23 mouse cellular contexts compared by ENCODE assay signal in genomic region chr9:57557215-57557614, GRCm38 (mm10). TPM values are rescaled to one million over a fixed set of nuclear protein-coding genes. Genes with fewer than 3 reads are reported as not detected.
A peak's percentile ranks its signal among the peaks of the same experiment; 100 is the strongest.
DNase-seq lines count a peak whose midpoint lies in the region; ATAC-seq and TF ChIP-seq lines count a peak whose summit lies in the region.
"Had no signal": no experiment of that assay in that cellular context is flagged by ENCODE, and none has a peak within 500 bp of the region (broad histone marks: within the 10 kb centered on the region; RNA-seq: fewer than 3 reads in every experiment).

No protein-coding gene starts in this region.

- 0 out of 2 replicates have a peak overlapping the region, but pooled peaks have one; percentile 14 for H3K9ac ChIP-seq in CH12.LX (ENCODE audit: insufficient read depth, low read depth)
- H3K9ac ChIP-seq in liver, embryonic 12.5 days: no peak overlapping the region

- H3K4me3 ChIP-seq in layer of hippocampus, adult 2 months: no peak overlapping the region
- no peak overlapping the region for H3K4me3 ChIP-seq in CH12.LX (replicated peaks in 1 of 3; ENCODE audit: low read depth in 2 of 3, low read length in 2 of 3, poor library complexity in 1 of 3)
- H3K4me3 ChIP-seq in bone marrow macrophage, adult 2 months (ENCODE audit: insufficient read depth, low read length): no peak overlapping the region
- H3K4me3 ChIP-seq in macrophage (ENCODE audit: inconsistent target): no peak overlapping the region
- no peak overlapping the region for H3K4me3 ChIP-seq in liver, embryonic 12.5 days

- no peak for ATAC-seq in liver, embryonic 12.5 days
- ATAC-seq: activated CD4-positive, CD25-positive, alpha-beta regulatory T cell, adult 4 months; CD4-positive, CD25-positive, alpha-beta regulatory T cell, adult 4 months; Patski had no signal

- H3K79me2 ChIP-seq in CH12.LX (replicated peaks; ENCODE audit: control insufficient read depth, extremely low read depth, insufficient read depth, poor library complexity, severe bottlenecking): peaks cover 11% of the 10 kb centered on the region
- H3K79me2 ChIP-seq in macrophage (ENCODE audit: inconsistent target): peaks cover 7% of the 10 kb centered on the region

- no peak for TF ChIP-seq POLR2A in CH12.LX (IDR thresholded peaks at IDR 0.05; ENCODE audit: low read depth, low read length)
- no peak for TF ChIP-seq POLR2A in bone marrow macrophage, adult 2 months (IDR thresholded peaks at IDR 0.05; ENCODE audit: borderline replicate concordance, low read depth, low read length)

- in situ Hi-C loops in CH12.LX (cut with MboI; ENCODE audit: low pct_ligation_motif_present, low pct_unique_long_range_greater_than_20kb, low sequenced_read_pairs): no loop called here

- H3K27ac ChIP-seq in layer of hippocampus, adult 2 months: peak overlapping the region; percentile 23; the same call in 1 of the 2 replicates
- H3K27ac ChIP-seq in CH12.LX (ENCODE audit: insufficient read depth, low read depth) (no peak overlapping the region), macrophage (peak overlapping the region; percentile 77)
- H3K27ac ChIP-seq in bone marrow macrophage, adult 2 months (ENCODE audit: insufficient read depth, low read depth, low read length): peak overlapping the region; percentile 83
- H3K27ac ChIP-seq in liver, embryonic 12.5 days: no peak overlapping the region

- H3K9me3 ChIP-seq in CH12.LX (replicated peaks; ENCODE audit: low read length): no peaks in the 10 kb centered on the region
- no peaks in the 10 kb centered on the region for H3K9me3 ChIP-seq in liver, embryonic 12.5 days (replicated peaks)
- H3K9me3 ChIP-seq: G1E had no signal

- TF ChIP-seq RAD21 in CH12.LX (IDR thresholded peaks at IDR 0.05; ENCODE audit: low read depth, low read length): no peak

- H3K36me3 ChIP-seq in CH12.LX (replicated peaks in 1 of 2; ENCODE audit: control insufficient read depth in 1 of 2, insufficient read depth in 1 of 2, low read length in 1 of 2) (no peaks in the 10 kb centered on the region), macrophage (ENCODE audit: inconsistent target) (no peaks in the 10 kb centered on the region)
- no peaks in the 10 kb centered on the region for H3K36me3 ChIP-seq in liver, embryonic 12.5 days

- peak; percentile 66 for TF ChIP-seq EP300 in CH12.LX (IDR thresholded peaks at IDR 0.05; ENCODE audit: low read length)

- 37% methylated on average over 3 of the region's 3 CpGs for WGBS in macrophage (ENCODE audit: missing documents)
- WGBS in liver, embryonic 12.5 days (ENCODE audit: insufficient replicate concordance): 70% methylated on average over 3 of the region's 3 CpGs

- H3K27me3 ChIP-seq in CH12.LX (replicated peaks): no peaks in the 10 kb centered on the region
- peaks cover 4% of the 10 kb centered on the region; the same call in 1 of the 2 replicates for H3K27me3 ChIP-seq in liver, embryonic 12.5 days (replicated peaks)

- H3K4me1 ChIP-seq in CH12.LX (ENCODE audit: control insufficient read depth in 1 of 2, insufficient read depth in 2 of 2): peaks cover 8 to 48% of the 10 kb centered on the region in 2 experiments
- peaks cover 40% of the 10 kb centered on the region for H3K4me1 ChIP-seq in bone marrow macrophage, adult 2 months (ENCODE audit: control insufficient read depth, insufficient read depth, low read length)
- H3K4me1 ChIP-seq in liver, embryonic 12.5 days: peaks cover 24% of the 10 kb centered on the region

- dilution Hi-C loops in CH12.LX (cut with MboI; ENCODE audit: extremely low pct_ligation_motif_present, extremely low pct_unique_long_range_greater_than_20kb, low sequenced_read_pairs): no loop called here

- no peak for TF ChIP-seq CTCF in layer of hippocampus, adult 2 months (conservative IDR thresholded peaks at IDR 0.05)
- TF ChIP-seq CTCF in CH12.LX (conservative IDR thresholded peaks at IDR 0.05 in 1 of 2, IDR thresholded peaks at IDR 0.05 in 1 of 2; ENCODE audit: low read depth in 2 of 2, low read length in 2 of 2): no peak
- TF ChIP-seq CTCF in bone marrow macrophage, adult 2 months (IDR thresholded peaks at IDR 0.05; ENCODE audit: low read depth, low read length): no peak

- DNase-seq in layer of hippocampus, adult 2 months (ENCODE audit: low spot score in 2 of 2): no peak
- DNase-seq in layer of hippocampus, adult 9-10 months (ENCODE audit: low spot score): no peak
- no peak for DNase-seq in CH12.LX (ENCODE audit: extremely low read depth)
- DNase-seq in lung, postnatal 36 days: no peak
- no peak for DNase-seq in thymus, postnatal 36 days
- DNase-seq: adrenal gland, adult 2 months; adrenal gland, adult 8-10 months; adrenal gland, postnatal 10 days; adrenal gland, postnatal 14 days; adrenal gland, postnatal 25 days; adrenal gland, postnatal 36 days; B cell, adult 2 months; cerebellum, adult 11 months; cerebellum, adult 11-12 months; cerebellum, adult 18-20 months; cerebellum, adult 2 months had no signal

- H3K4me2 ChIP-seq in CH12.LX (ENCODE audit: insufficient read depth, low read depth, poor library complexity, severe bottlenecking): peak overlapping the region; percentile 57; the same call in 1 of the 2 replicates
- H3K4me2 ChIP-seq in liver, embryonic 12.5 days: no peak overlapping the region

RNA-seq across cellular contexts. Expression of gene Scamp2, which starts 3.5 kb away (rescaled TPM):
- total RNA-seq in layer of hippocampus, adult 2 months (2021): 10 to 100 TPM; 22.5 to 26.3 TPM
- total RNA-seq in CH12.LX (2012; rRNA removed) (52.2 and 60.9 TPM in 2 replicates), CH12.LX (2014; rRNA removed) (38.6 and 46.4 TPM in 2 replicates)
- polyA plus RNA-seq in CH12.LX (2012; ENCODE audit: insufficient read length, low read depth) (77.2 and 91.6 TPM in 2 replicates), macrophage (2018) (90.8 to 189 TPM (median 140 TPM) in 3 replicates)
- 144 and 147 TPM in 2 replicates for polyA plus RNA-seq in bone marrow macrophage, adult 2 months (2012; ENCODE audit: insufficient read depth, insufficient read length, missing spikeins)
- 100 to 1,000 TPM in 12 of 26 experiments, 10 to 100 TPM in 14; 36.1 to 197 (median 92.2) TPM for total RNA-seq in macrophage (2018; cell fraction: chromatin; rRNA removed)
- 100 to 1,000 TPM; 134 to 249 (median 184) TPM for total RNA-seq in macrophage (2018; cell fraction: cytosol; rRNA removed)
- total RNA-seq in macrophage (2018; cell fraction: nucleus; rRNA removed): 100 to 1,000 TPM in 23 of 26 experiments, 10 to 100 TPM in 3; 90.1 to 273 (median 166) TPM
- polyA plus RNA-seq in liver, embryonic 12.5 days (2016; fragmentation: Nextera tagmentation; extraction: Ambion mirVana): 32.5 and 33.2 TPM in 2 replicates

RNA-seq across cellular contexts. Expression of gene Mpi, which starts 4.7 kb away (rescaled TPM):
- 10 to 100 TPM; 72.5 to 77.6 TPM for total RNA-seq in layer of hippocampus, adult 2 months (2021)
- total RNA-seq in CH12.LX (2012; rRNA removed): 28.6 and 33.2 TPM in 2 replicates
- 28.2 and 29.0 TPM in 2 replicates for total RNA-seq in CH12.LX (2014; rRNA removed)
- polyA plus RNA-seq in CH12.LX (2012; ENCODE audit: insufficient read length, low read depth): 36.7 and 37.3 TPM in 2 replicates
- polyA plus RNA-seq in bone marrow macrophage, adult 2 months (2012; ENCODE audit: insufficient read depth, insufficient read length, missing spikeins): 17.8 and 19.7 TPM in 2 replicates
- total RNA-seq in macrophage (2018; cell fraction: chromatin; rRNA removed): 100 to 1,000 TPM in 1 of 26 experiments, 10 to 100 TPM in 20, 1 to 10 TPM in 5; 4.2 to 108 (median 38.6) TPM
- total RNA-seq in macrophage (2018; cell fraction: cytosol; rRNA removed): 10 to 100 TPM; 11.2 to 33.5 (median 18.7) TPM
- 10 to 100 TPM in 24 of 26 experiments, 1 to 10 TPM in 2; 6.2 to 65.3 (median 32.2) TPM for total RNA-seq in macrophage (2018; cell fraction: nucleus; rRNA removed)
- polyA plus RNA-seq in macrophage (2018): 16.5 to 25.5 TPM (median 20.0 TPM) in 3 replicates
- 17.4 and 17.7 TPM in 2 replicates for polyA plus RNA-seq in liver, embryonic 12.5 days (2016; fragmentation: Nextera tagmentation; extraction: Ambion mirVana)

RNA-seq across cellular contexts. Expression of gene Fam219b, which starts 19.9 kb away (rescaled TPM):
- 10 to 100 TPM; 19.9 to 25.7 TPM for total RNA-seq in layer of hippocampus, adult 2 months (2021)
- 10.6 and 11.8 TPM in 2 replicates for total RNA-seq in CH12.LX (2012; rRNA removed)
- 8.3 and 9.3 TPM in 2 replicates for total RNA-seq in CH12.LX (2014; rRNA removed)
- 9.2 and 10.2 TPM in 2 replicates for polyA plus RNA-seq in CH12.LX (2012; ENCODE audit: insufficient read length, low read depth)
- polyA plus RNA-seq in bone marrow macrophage, adult 2 months (2012; ENCODE audit: insufficient read depth, insufficient read length, missing spikeins): 15.5 and 18.4 TPM in 2 replicates
- 10 to 100 TPM in 15 of 26 experiments, 1 to 10 TPM in 11; 3.6 to 67.2 (median 11.0) TPM for total RNA-seq in macrophage (2018; cell fraction: chromatin; rRNA removed)
- 10 to 100 TPM in 17 of 26 experiments, 1 to 10 TPM in 9; 5.3 to 20.2 (median 14.4) TPM for total RNA-seq in macrophage (2018; cell fraction: cytosol; rRNA removed)
- total RNA-seq in macrophage (2018; cell fraction: nucleus; rRNA removed): 10 to 100 TPM in 15 of 26 experiments, 1 to 10 TPM in 11; 3.8 to 42.8 (median 12.3) TPM
- 11.2 to 20.8 TPM (median 15.2 TPM) in 3 replicates for polyA plus RNA-seq in macrophage (2018)
- 10.5 and 12.0 TPM in 2 replicates for polyA plus RNA-seq in liver, embryonic 12.5 days (2016; fragmentation: Nextera tagmentation; extraction: Ambion mirVana)

RNA-seq across cellular contexts. Expression of gene Ulk3, which starts 32.0 kb away (rescaled TPM):
- total RNA-seq in layer of hippocampus, adult 2 months (2021): 10 to 100 TPM; 32.7 to 35.4 TPM
- total RNA-seq in CH12.LX (2012; rRNA removed) (10.5 and 11.4 TPM in 2 replicates), CH12.LX (2014; rRNA removed) (1.8 and 2.6 TPM in 2 replicates)
- polyA plus RNA-seq in CH12.LX (2012; ENCODE audit: insufficient read length, low read depth) (10.0 and 11.8 TPM in 2 replicates), macrophage (2018) (6.1 to 12.5 TPM (median 6.5 TPM) in 3 replicates)
- 17.2 and 23.0 TPM in 2 replicates for polyA plus RNA-seq in bone marrow macrophage, adult 2 months (2012; ENCODE audit: insufficient read depth, insufficient read length, missing spikeins)
- 100 to 1,000 TPM in 7 of 26 experiments, 10 to 100 TPM in 19; 19.9 to 114 (median 65.5) TPM for total RNA-seq in macrophage (2018; cell fraction: chromatin; rRNA removed)
- 10 to 100 TPM in 7 of 26 experiments, 1 to 10 TPM in 19; 5.4 to 12.8 (median 8.9) TPM for total RNA-seq in macrophage (2018; cell fraction: cytosol; rRNA removed)
- 10 to 100 TPM; 10.9 to 71.5 (median 34.3) TPM for total RNA-seq in macrophage (2018; cell fraction: nucleus; rRNA removed)
- polyA plus RNA-seq in liver, embryonic 12.5 days (2016; fragmentation: Nextera tagmentation; extraction: Ambion mirVana): 6.4 and 9.0 TPM in 2 replicates

RNA-seq across cellular contexts. Expression of gene Cox5a, which starts 36.1 kb away (rescaled TPM):
- total RNA-seq in layer of hippocampus, adult 2 months (2021): 100 to 1,000 TPM; 372 to 376 TPM
- total RNA-seq in CH12.LX (2012; rRNA removed) (179 and 203 TPM in 2 replicates), CH12.LX (2014; rRNA removed) (229 and 257 TPM in 2 replicates)
- polyA plus RNA-seq in CH12.LX (2012; ENCODE audit: insufficient read length, low read depth) (255 and 279 TPM in 2 replicates), macrophage (2018) (93.1 to 404 TPM (median 403 TPM) in 3 replicates)
- 346 and 384 TPM in 2 replicates for polyA plus RNA-seq in bone marrow macrophage, adult 2 months (2012; ENCODE audit: insufficient read depth, insufficient read length, missing spikeins)
- total RNA-seq in macrophage (2018; cell fraction: chromatin; rRNA removed): 100 to 1,000 TPM in 1 of 26 experiments, 10 to 100 TPM in 25; 39.5 to 113 (median 62.9) TPM
- total RNA-seq in macrophage (2018; cell fraction: cytosol; rRNA removed): 100 to 1,000 TPM; 214 to 682 (median 384) TPM
- total RNA-seq in macrophage (2018; cell fraction: nucleus; rRNA removed): 100 to 1,000 TPM in 14 of 26 experiments, 10 to 100 TPM in 12; 58.3 to 250 (median 112) TPM
- 415 and 442 TPM in 2 replicates for polyA plus RNA-seq in liver, embryonic 12.5 days (2016; fragmentation: Nextera tagmentation; extraction: Ambion mirVana)

Comparison
In these comparisons a context has a peak if more than half of its experiments do, and no peak if none do; other contexts are left out.
1. H3K27ac ChIP-seq: peak in layer of hippocampus, adult 2 months (single experiment), bone marrow macrophage, adult 2 months (single experiment) and macrophage (single experiment); none in CH12.LX (single experiment) and liver, embryonic 12.5 days (single experiment).